Mouse (Mus musculus) heart, embryonic 10.5 days (tissue): Measurements from ENCODE around the gene Pld4. TPM values are rescaled to one million over a fixed set of nuclear protein-coding genes. Genes with fewer than 3 reads are reported as not detected.

Experiments
- DNase-seq: peaks from one replicate; pipeline ENCODE4 v3.0.0-alpha.2; 2017; ENCODE audit warnings: low spot score
- H3K27ac ChIP-seq: fragments of 300-500 bp; sonication (generic); 2 replicates; pipeline ENCODE4 v1.5.1; 2016; ENCODE audit warnings: mild to moderate bottlenecking
- H3K27me3 ChIP-seq: fragments of 300-500 bp; sonication (generic); 2 replicates; pipeline ENCODE4 v1.6.1; 2016; ENCODE audit warnings: mild to moderate bottlenecking; ENCODE audit not compliant: poor library complexity, insufficient read depth, severe bottlenecking
- H3K36me3 ChIP-seq: fragments of 300-500 bp; sonication (generic); 2 replicates; pipeline ENCODE4 v1.6.1; 2016; ENCODE audit warnings: mild to moderate bottlenecking, moderate library complexity
- H3K4me1 ChIP-seq: fragments of 300-500 bp; sonication (generic); 2 replicates; pipeline ENCODE4 v1.6.1; 2016; ENCODE audit warnings: mild to moderate bottlenecking
- H3K4me3 ChIP-seq: fragments of 300-500 bp; sonication (generic); 2 replicates; pipeline ENCODE4 v1.5.1; 2016; ENCODE audit warnings: mild to moderate bottlenecking, moderate library complexity
- H3K9me3 ChIP-seq: fragments of 300-500 bp; sonication (generic); 2 replicates; pipeline ENCODE4 v1.6.1; 2016; ENCODE audit warnings: mild to moderate bottlenecking, moderate library complexity
- WGBS: fragments of 180-500 bp; shearing (Covaris S2); methylation state at CpG from one replicate; pipeline ENCODE4 v1.1.7; 2016; 5-methylcytosine and 5-hydroxymethylcytosine counted together
- polyA plus RNA-seq: library from polyadenylated mRNA; unstranded; fragments of >200 nt; fragmentation: Nextera tagmentation; extraction: Ambion mirVana; gene quantifications from 2 replicates; pipeline ENCODE4 v1.2.1, GENCODE M21; 2016

Pld4 gene
- polyA plus RNA-seq, 1 experiment from 2014 or later: 2.9 TPM

GRCm38 (mm10) chr12:112774026-112774425, 13.6 kb downstream of the Pld4 start:
- no peak overlapping the region for H3K4me3 ChIP-seq
- peaks cover 22% of the 10 kb centered on the region for H3K4me1 ChIP-seq
- 75% methylated on average over 6 of the region's 6 CpGs for WGBS
- no peak overlapping the region for H3K27ac ChIP-seq
- H3K36me3 ChIP-seq: no peaks in the 10 kb centered on the region
- no peaks in the 10 kb centered on the region for H3K9me3 ChIP-seq
- no peak for DNase-seq
- peaks cover 10% of the 10 kb centered on the region for H3K27me3 ChIP-seq

- no peak overlapping the region for H3K4me3 ChIP-seq
- no peaks in the 10 kb centered on the region for H3K36me3 ChIP-seq
- peaks cover 17% of the 10 kb centered on the region for H3K4me1 ChIP-seq
- H3K27me3 ChIP-seq: peaks cover 10% of the 10 kb centered on the region
- 84% methylated on average over 10 of the region's 10 CpGs for WGBS
- H3K27ac ChIP-seq: no peak overlapping the region
- no peaks in the 10 kb centered on the region for H3K9me3 ChIP-seq
- peak; percentile 70 for DNase-seq
These were observed 14.0 kb downstream of the Pld4 start for GRCm38 (mm10) chr12:112774481-112774880.

DNA sequence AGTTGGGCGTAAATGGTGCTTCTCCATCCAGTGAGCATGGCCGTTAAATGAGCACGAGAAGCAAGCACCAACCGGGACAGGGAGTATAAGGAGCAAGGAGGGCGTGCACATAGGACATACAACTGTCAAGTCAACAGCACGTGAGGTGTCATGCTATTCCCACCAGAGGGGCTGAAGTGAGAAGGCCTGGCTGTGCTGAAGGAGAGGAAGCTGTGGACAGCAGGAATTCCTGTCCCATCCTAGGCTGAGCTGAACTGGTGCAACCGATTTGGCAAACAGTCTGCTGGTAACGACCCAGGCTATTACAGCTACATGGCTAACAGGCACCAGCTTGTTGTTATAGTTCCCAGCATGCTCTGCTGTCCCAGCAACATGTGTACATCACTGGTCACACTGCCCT, 30.6 kb downstream of the Pld4 start:
- Histone ChIP-seq H3K27me3 (peaks cover 17% of the 10 kb centered on the region; the same call in 1 of the 2 replicates), H3K9me3 (no peaks in the 10 kb centered on the region), H3K27ac (no peak overlapping the region), H3K36me3 (no peaks in the 10 kb centered on the region), H3K4me1 (peaks cover 41% of the 10 kb centered on the region), H3K4me3 (no peak overlapping the region)
- no peak for DNase-seq
- 71% methylated on average over 8 of the region's 8 CpGs for WGBS

DNA sequence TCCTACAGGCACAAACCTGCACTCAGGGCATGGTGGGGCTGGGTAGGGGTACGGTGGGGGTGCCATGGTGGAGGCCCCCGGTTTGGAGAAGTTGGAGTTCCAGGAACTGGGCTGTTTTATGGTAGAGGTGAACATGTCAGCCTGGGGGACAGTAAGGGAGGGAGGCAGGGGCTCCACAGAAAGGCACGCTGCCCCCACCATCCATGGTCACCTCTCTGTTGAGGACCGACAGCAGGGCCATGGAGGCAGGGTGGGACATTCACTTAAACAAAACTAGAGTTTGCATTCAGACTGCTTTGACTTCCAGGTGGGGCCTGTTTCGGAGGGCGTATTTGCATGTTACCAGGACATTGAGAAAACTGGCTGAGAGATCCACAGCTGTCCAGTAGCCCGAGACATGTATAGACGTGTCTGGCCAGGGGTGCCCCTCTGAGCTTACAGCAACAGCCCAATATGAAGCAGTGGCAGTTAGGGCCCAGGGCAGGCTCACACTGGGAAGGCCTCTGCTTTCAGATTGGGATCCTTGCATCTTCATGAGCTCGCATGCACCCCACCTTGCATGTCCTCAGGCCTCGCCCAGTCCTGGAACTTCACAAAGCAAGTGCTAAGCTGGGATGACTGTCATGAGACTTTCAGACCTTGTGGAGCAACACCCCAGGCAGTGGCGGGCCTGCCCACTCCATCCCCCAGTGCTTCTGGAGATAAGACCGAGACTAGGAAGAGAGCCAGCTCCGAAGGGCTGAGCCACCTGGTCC, 33.3 kb downstream of the Pld4 start:
- no peak for DNase-seq
- H3K36me3 ChIP-seq: no peaks in the 10 kb centered on the region
- peaks cover 18% of the 10 kb centered on the region for H3K27me3 ChIP-seq
- no peaks in the 10 kb centered on the region for H3K9me3 ChIP-seq
- peak overlapping the region; percentile 1; the same call in 1 of the 2 replicates for H3K4me3 ChIP-seq
- H3K4me1 ChIP-seq: peaks cover 54% of the 10 kb centered on the region
- 56% methylated on average over 13 of the region's 13 CpGs for WGBS
- peak overlapping the region; percentile 69 for H3K27ac ChIP-seq

GRCm38 (mm10) chr12:112794356-112794816, 33.9 kb downstream of the Pld4 start:
- no peaks in the 10 kb centered on the region for H3K9me3 ChIP-seq
- no peaks in the 10 kb centered on the region for H3K36me3 ChIP-seq
- DNase-seq: no peak
- peaks cover 54% of the 10 kb centered on the region for H3K4me1 ChIP-seq
- 23% methylated on average over 7 of the region's 7 CpGs for WGBS
- peak overlapping the region; percentile 1; the same call in 1 of the 2 replicates for H3K4me3 ChIP-seq
- H3K27ac ChIP-seq: peak overlapping the region; percentile 69
- H3K27me3 ChIP-seq: peaks cover 24% of the 10 kb centered on the region

GRCm38 (mm10) chr12:112794998-112795397, 34.5 kb downstream of the Pld4 start:
- Histone ChIP-seq H3K36me3 (no peaks in the 10 kb centered on the region), H3K9me3 (no peaks in the 10 kb centered on the region), H3K27ac (peak overlapping the region; percentile 70; the same call in 1 of the 2 replicates), H3K4me3 (no peak overlapping the region), H3K4me1 (peaks cover 54% of the 10 kb centered on the region), H3K27me3 (peaks cover 30% of the 10 kb centered on the region)
- no peak for DNase-seq
- 81% methylated on average over 5 of the region's 5 CpGs for WGBS

GRCm38 (mm10) chr12:112795466-112796104, 35.1 kb downstream of the Pld4 start:
- peak overlapping the region; percentile 70 for H3K27ac ChIP-seq
- peaks cover 34% of the 10 kb centered on the region for H3K27me3 ChIP-seq
- H3K4me3 ChIP-seq: 0 out of 2 replicates have a peak overlapping the region, but pooled peaks have one; percentile 15
- 51% methylated on average over 18 of the region's 18 CpGs for WGBS
- no peak for DNase-seq
- H3K4me1 ChIP-seq: peaks cover 57% of the 10 kb centered on the region
- H3K9me3 ChIP-seq: no peaks in the 10 kb centered on the region
- no peaks in the 10 kb centered on the region for H3K36me3 ChIP-seq

DNA sequence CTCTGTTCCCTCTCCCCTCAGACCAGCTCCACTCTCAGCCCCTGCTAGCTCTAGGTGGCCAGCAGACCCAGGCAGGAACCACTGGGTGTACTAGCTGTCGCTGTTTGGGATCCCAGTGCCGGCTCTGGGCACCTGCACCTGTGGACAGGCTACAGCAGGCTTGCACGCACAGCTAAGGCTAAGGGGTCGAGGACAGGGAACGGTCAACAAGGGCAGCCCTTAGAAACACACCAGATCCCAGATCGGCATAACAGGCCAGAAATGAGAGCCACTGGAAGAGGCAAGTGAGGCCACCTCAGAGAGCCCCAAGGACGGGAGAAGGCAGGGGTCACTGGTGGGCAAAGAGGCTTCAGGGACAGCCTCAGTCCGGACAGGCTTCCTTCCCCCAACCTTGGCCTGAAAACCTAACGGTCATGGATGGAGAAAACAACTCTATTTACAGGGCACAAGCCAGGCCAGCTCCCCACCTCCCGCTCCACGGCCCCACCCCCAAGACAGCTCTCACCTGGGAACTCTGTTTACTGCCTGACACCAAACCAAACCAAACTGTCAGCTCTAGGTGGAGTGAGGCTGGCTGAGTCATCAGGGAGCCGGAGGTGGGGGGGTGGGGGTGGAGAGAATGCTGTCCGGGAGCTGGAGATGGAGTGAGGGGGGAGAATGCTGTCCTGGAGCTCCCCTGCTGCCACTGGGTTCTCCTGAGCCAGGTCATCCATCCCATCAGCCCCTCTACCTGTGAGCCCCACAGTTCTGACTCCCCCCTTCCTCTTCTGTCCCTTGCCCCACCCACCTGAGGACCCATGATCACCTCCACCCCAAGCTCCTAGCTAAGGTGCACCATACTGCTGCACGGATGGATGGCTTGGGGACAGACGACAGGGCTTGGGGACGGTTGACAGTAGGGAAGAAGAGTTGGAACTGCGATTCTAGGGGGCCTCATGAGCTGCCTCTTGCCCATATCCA, 36.4 kb downstream of the Pld4 start:
- H3K4me3 ChIP-seq: no peak overlapping the region
- H3K27me3 ChIP-seq: peaks cover 46% of the 10 kb centered on the region
- H3K4me1 ChIP-seq: peaks cover 61% of the 10 kb centered on the region
- no peak overlapping the region for H3K27ac ChIP-seq
- no peaks in the 10 kb centered on the region for H3K36me3 ChIP-seq
- DNase-seq: no peak
- no peaks in the 10 kb centered on the region for H3K9me3 ChIP-seq
- 44% methylated on average over 17 of the region's 17 CpGs for WGBS

- peaks cover 71% of the 10 kb centered on the region for H3K4me1 ChIP-seq
- WGBS: 53% methylated on average over 15 of the region's 15 CpGs
- peaks cover 55% of the 10 kb centered on the region for H3K27me3 ChIP-seq
- H3K27ac ChIP-seq: peak overlapping the region; percentile 4; the same call in 1 of the 2 replicates
- no peak for DNase-seq
- no peak overlapping the region for H3K4me3 ChIP-seq
- H3K9me3 ChIP-seq: no peaks in the 10 kb centered on the region
- no peaks in the 10 kb centered on the region for H3K36me3 ChIP-seq
These were observed 37.3 kb downstream of the Pld4 start for GRCm38 (mm10) chr12:112797672-112798331.

DNA sequence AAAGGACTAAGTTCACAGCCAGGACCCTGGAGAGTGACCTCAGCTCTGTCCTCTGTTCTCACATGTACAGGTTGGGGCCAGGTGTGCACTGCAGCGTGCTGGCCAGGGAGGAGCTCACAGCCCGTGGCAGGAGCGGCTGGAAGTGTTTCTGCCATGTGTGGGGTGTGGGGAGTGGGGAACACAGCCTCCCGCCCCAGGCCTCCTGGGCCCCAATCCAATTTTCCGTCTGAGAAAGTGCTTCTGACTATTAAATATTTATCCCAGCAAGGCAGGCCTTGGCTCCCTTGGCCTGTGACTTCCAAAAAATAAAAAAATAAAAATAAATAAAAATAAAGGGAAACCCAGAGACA, 37.9 kb downstream of the Pld4 start:
- H3K9me3 ChIP-seq: no peaks in the 10 kb centered on the region
- H3K4me3 ChIP-seq: no peak overlapping the region
- H3K36me3 ChIP-seq: no peaks in the 10 kb centered on the region
- H3K27me3 ChIP-seq: peaks cover 60% of the 10 kb centered on the region
- 41% methylated on average over 5 of the region's 5 CpGs for WGBS
- no peak overlapping the region for H3K27ac ChIP-seq
- DNase-seq: no peak
- H3K4me1 ChIP-seq: peaks cover 74% of the 10 kb centered on the region

DNA sequence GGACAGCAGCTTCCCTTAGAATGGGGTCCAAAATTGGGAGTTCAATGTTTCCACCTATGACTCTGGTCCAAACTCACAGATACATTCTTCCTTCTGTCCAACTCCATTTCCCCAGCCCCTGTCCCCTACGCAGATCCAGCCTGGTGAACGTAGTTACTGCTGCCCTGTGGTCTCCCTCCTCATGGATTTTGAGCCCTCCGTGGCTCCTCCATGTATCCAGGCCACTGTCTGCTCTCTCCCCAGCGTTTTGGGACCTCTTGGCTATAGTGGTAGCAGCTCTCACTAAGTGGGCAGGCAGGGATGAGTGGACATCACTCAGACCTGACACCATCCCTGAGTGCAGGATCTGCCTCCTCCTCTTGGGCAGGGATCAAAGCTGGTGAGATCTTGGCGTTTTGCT, 38.3 kb downstream of the Pld4 start:
- no peak overlapping the region for H3K27ac ChIP-seq
- DNase-seq: no peak
- WGBS: 65% methylated on average over 5 of the region's 5 CpGs
- H3K4me1 ChIP-seq: peaks cover 70% of the 10 kb centered on the region
- H3K4me3 ChIP-seq: no peak overlapping the region
- H3K27me3 ChIP-seq: peaks cover 64% of the 10 kb centered on the region
- H3K9me3 ChIP-seq: no peaks in the 10 kb centered on the region
- H3K36me3 ChIP-seq: no peaks in the 10 kb centered on the region

DNA sequence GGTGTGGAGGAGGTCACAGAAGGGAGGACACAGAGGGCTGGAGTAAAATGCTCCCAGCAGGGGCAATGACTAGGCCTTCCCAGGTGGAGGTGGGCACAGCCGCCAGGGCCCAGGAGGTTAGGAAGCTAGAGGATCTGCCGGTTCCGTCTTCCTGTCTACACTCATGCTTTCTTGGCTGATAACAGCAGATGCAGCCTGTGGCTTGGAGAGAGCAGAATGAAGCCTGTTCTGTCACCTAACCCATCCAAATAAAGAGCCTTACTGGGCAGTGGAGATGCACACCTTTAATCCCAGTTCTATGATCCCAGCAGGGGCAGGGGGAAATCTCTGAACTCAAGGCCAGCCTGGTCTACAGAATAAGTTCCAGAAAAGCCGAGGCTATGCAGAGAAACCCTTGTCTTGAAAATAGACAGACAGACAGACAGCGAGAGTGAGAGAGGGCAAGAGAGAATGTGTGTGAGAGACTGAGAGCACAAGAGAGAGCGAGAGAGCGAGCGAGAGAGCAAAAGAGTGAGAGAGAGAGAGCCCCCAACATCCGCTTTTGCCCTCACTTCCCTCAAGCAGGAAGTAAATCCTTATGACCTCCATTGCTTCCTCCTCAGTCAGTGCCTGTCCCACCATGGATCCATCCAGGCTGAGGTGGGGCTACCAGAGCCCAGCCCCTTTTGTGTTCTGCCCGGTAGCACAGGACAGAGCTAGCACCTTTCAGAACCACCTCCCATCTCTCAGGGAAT, 38.9 kb downstream of the Pld4 start:
- 75% methylated on average over 10 of the region's 10 CpGs for WGBS
- H3K27me3 ChIP-seq: peaks cover 71% of the 10 kb centered on the region

More for the DNA sequence above, 38.9 kb downstream of the Pld4 start:
- Histone ChIP-seq H3K27ac (no peak overlapping the region), H3K4me1 (peaks cover 63% of the 10 kb centered on the region), H3K36me3 (no peaks in the 10 kb centered on the region), H3K9me3 (no peaks in the 10 kb centered on the region), H3K4me3 (no peak overlapping the region)
- no peak for DNase-seq
